Mouse (Mus musculus) heart, embryonic 11.5 days (tissue): Measurements from ENCODE around the gene Nrxn3. TPM values are rescaled to one million over a fixed set of nuclear protein-coding genes. Genes with fewer than 3 reads are reported as not detected.

Experiments used
- ATAC-seq: fragments of 200-750 bp; cut with Nextera tagmentation; replicated peaks from 2 replicates; pipeline ENCODE4 v1.8.0; 2017; ENCODE audit warnings: moderate library complexity; ENCODE audit not compliant: insufficient number of reproducible peaks, low FRiP score, low TSS enrichment
- H3K27ac ChIP-seq: fragments of 300-500 bp; sonication (generic); 2 replicates; pipeline ENCODE4 v1.5.1; 2014; ENCODE audit warnings: mild to moderate bottlenecking, low read depth, low read length
- H3K27me3 ChIP-seq: fragments of 300-500 bp; sonication (generic); 2 replicates; pipeline ENCODE4 v1.6.1; 2014; ENCODE audit warnings: mild to moderate bottlenecking, low read length, mixed read lengths; ENCODE audit not compliant: control insufficient read depth, insufficient read depth
- H3K36me3 ChIP-seq: fragments of 300-500 bp; sonication (generic); 2 replicates; pipeline ENCODE4 v1.6.1; 2014; ENCODE audit warnings: mild to moderate bottlenecking, low read length, moderate library complexity, mixed read lengths; ENCODE audit not compliant: control insufficient read depth, insufficient read depth
- H3K4me1 ChIP-seq: fragments of 300-500 bp; sonication (generic); 2 replicates; pipeline ENCODE4 v1.6.1; 2014; ENCODE audit warnings: low read length; ENCODE audit not compliant: control insufficient read depth, insufficient read depth
- H3K4me2 ChIP-seq: fragments of 300-500 bp; sonication (generic); 2 replicates; pipeline ENCODE4 v1.6.1; 2014; ENCODE audit warnings: mild to moderate bottlenecking, moderate library complexity
- H3K4me3 ChIP-seq: fragments of 300-500 bp; sonication (generic); 2 replicates; pipeline ENCODE4 v1.5.1; 2014; ENCODE audit warnings: low read depth, low read length
- H3K9ac ChIP-seq: fragments of 300-500 bp; sonication (generic); 2 replicates; pipeline ENCODE4 v1.6.1; 2014; ENCODE audit warnings: mild to moderate bottlenecking, low read depth, low read length, moderate library complexity
- H3K9me3 ChIP-seq: fragments of 300-500 bp; sonication (generic); replicated peaks from 2 replicates; pipeline ENCODE4 v1.6.1; 2016; ENCODE audit warnings: low read length; ENCODE audit not compliant: control insufficient read depth
- WGBS: fragments of 180-500 bp; shearing (Covaris S2); extraction: QIAGEN DNeasy Blood & Tissue Kit; methylation state at CpG from one replicate; pipeline ENCODE4 v1.1.7; 2014; ENCODE audit not compliant: insufficient replicate concordance; 5-methylcytosine and 5-hydroxymethylcytosine counted together
- polyA plus RNA-seq: library from polyadenylated mRNA; unstranded; fragments of >200 nt; fragmentation: Nextera tagmentation; extraction: Ambion mirVana; gene quantifications from 2 replicates; pipeline ENCODE4 v1.2.1, GENCODE M21; 2014

Nrxn3 gene
- polyA plus RNA-seq, 1 experiment from 2014 or later: 4.5 TPM

GRCm38 (mm10) chr12:89290736-89291574 lies 568.3 kb downstream of the Nrxn3 start:
- ATAC-seq: no peak
- Histone ChIP-seq H3K4me1 (no peaks in the 10 kb centered on the region), H3K9me3 (no peaks in the 10 kb centered on the region), H3K4me3 (no peak overlapping the region), H3K27me3 (no peaks in the 10 kb centered on the region), H3K4me2 (no peak overlapping the region), H3K36me3 (no peaks in the 10 kb centered on the region), H3K27ac (no peak overlapping the region), H3K9ac (no peak overlapping the region)
- 57% methylated on average over 4 of the region's 4 CpGs for WGBS

- no peak overlapping the region for H3K4me2 ChIP-seq
Measured at GRCm38 (mm10) chr12:89302011-89302410, 579.3 kb downstream of the Nrxn3 start.

GRCm38 (mm10) chr12:89310200-89310599 lies 587.5 kb downstream of the Nrxn3 start:
- H3K4me3 ChIP-seq: no peak overlapping the region
- H3K4me1 ChIP-seq: no peaks in the 10 kb centered on the region
- no peak overlapping the region for H3K9ac ChIP-seq
- WGBS: 97% methylated on average over 1 of the region's 1 CpGs
- H3K36me3 ChIP-seq: no peaks in the 10 kb centered on the region
- H3K4me2 ChIP-seq: no peak overlapping the region
- ATAC-seq: no peak
- no peaks in the 10 kb centered on the region for H3K9me3 ChIP-seq
- no peak overlapping the region for H3K27ac ChIP-seq
- H3K27me3 ChIP-seq: no peaks in the 10 kb centered on the region

More at GRCm38 (mm10) chr12:89302011-89302410, 579.3 kb downstream of the Nrxn3 start:
- no peak overlapping the region for H3K27ac ChIP-seq
- H3K27me3 ChIP-seq: no peaks in the 10 kb centered on the region
- no peak overlapping the region for H3K9ac ChIP-seq
- no peak for ATAC-seq
- no peaks in the 10 kb centered on the region for H3K4me1 ChIP-seq
- 45% methylated on average over 4 of the region's 4 CpGs for WGBS
- H3K36me3 ChIP-seq: no peaks in the 10 kb centered on the region
- no peak overlapping the region for H3K4me3 ChIP-seq
- H3K9me3 ChIP-seq: no peaks in the 10 kb centered on the region

DNA sequence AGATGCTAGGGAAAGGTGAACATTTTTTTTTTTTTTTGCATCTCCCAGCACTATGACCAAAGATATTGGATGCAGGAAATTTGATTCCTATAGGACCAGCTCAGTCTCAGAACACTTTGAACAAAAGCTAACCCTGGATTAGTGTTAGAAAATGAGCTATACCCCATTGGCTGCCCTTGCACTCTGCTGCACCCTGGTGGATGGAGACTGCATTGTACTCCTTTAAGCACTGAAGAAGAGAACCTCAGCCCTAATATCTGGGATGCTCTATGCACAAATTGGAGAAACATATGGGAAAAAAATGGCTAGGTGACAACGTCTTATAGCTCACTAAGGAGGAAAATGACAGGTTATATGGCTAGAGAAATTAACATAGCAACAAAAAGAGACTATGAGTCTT lies 589.9 kb downstream of the Nrxn3 start:
- no peaks in the 10 kb centered on the region for H3K27me3 ChIP-seq
- ATAC-seq: no peak
- H3K4me1 ChIP-seq: no peaks in the 10 kb centered on the region
- H3K9ac ChIP-seq: no peak overlapping the region
- H3K27ac ChIP-seq: no peak overlapping the region
- H3K36me3 ChIP-seq: no peaks in the 10 kb centered on the region
- no peak overlapping the region for H3K4me3 ChIP-seq
- H3K9me3 ChIP-seq: no peaks in the 10 kb centered on the region
- H3K4me2 ChIP-seq: no peak overlapping the region
- 41% methylated on average over 1 of the region's 1 CpGs for WGBS

DNA sequence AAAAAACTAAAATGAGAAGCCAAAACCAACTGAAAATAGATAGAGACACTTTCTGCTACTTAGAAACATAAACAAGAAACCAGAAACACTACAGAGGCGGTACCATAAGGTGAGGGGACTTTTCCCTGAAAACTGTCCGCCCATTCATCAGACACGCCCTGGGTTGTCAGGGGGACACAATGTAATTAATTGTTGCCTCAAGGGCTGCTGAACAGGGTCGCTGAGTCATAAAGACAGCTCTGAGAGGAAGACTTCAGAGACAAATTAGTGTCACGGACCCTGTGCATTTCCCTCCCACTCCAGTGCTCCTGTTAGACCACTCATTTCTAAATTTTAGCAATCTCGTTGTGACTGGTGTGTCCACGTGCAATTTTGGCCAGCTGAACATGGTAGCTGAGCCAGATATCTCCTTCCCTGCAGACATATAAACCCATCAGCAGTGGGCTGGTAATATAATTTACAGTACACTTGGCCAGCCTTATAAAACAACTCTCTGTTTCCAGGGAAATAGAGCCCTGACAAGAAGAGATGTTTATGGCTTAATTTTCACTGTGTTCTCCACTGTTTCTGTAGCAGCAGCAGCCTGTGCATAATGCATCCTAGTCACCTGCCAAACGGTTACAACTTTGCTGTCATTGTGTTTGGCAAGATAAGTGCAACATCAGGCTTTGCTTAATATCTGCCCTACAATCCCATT lies 603.3 kb downstream of the Nrxn3 start:
- Histone ChIP-seq H3K27ac (no peak overlapping the region), H3K4me2 (no peak overlapping the region), H3K9ac (no peak overlapping the region), H3K36me3 (no peaks in the 10 kb centered on the region), H3K27me3 (no peaks in the 10 kb centered on the region), H3K4me3 (no peak overlapping the region), H3K4me1 (no peaks in the 10 kb centered on the region), H3K9me3 (no peaks in the 10 kb centered on the region)
- ATAC-seq: no peak
- 59% methylated on average over 8 of the region's 8 CpGs for WGBS

- H3K4me1 ChIP-seq: no peaks in the 10 kb centered on the region
- WGBS: 78% methylated on average over 3 of the region's 3 CpGs
- ATAC-seq: no peak
- no peaks in the 10 kb centered on the region for H3K27me3 ChIP-seq
- H3K9ac ChIP-seq: no peak overlapping the region
- no peak overlapping the region for H3K4me3 ChIP-seq
- no peaks in the 10 kb centered on the region for H3K9me3 ChIP-seq
- no peaks in the 10 kb centered on the region for H3K36me3 ChIP-seq
- no peak overlapping the region for H3K4me2 ChIP-seq
- no peak overlapping the region for H3K27ac ChIP-seq
Measured at GRCm38 (mm10) chr12:89331474-89332263, 609.0 kb downstream of the Nrxn3 start.

DNA sequence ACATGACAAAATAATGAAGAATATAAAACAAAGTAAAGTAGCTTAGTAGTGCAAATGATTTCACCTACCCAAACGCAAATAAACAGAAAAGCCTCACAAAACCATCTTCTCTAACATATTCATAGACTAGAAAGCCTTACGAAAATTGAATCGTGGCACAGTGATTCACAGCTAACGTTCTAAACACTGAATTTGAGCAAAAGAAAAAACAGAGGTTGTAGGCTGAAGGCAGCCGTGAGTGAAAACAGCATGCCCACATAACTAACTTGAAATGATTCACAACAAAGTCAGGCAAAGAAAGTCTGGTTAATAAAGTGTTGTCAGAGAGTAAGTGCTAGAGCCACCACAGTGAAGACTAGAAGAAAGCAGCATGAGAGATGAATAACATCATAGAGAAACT lies 610.8 kb downstream of the Nrxn3 start:
- WGBS: 70% methylated on average over 5 of the region's 5 CpGs

GRCm38 (mm10) chr12:89364850-89365249 lies 642.2 kb downstream of the Nrxn3 start:
- H3K4me1 ChIP-seq: no peaks in the 10 kb centered on the region
- H3K27me3 ChIP-seq: no peaks in the 10 kb centered on the region
- H3K4me3 ChIP-seq: no peak overlapping the region
- H3K9me3 ChIP-seq: no peaks in the 10 kb centered on the region
- no peak for ATAC-seq
- 53% methylated on average over 4 of the region's 4 CpGs for WGBS
- no peaks in the 10 kb centered on the region for H3K36me3 ChIP-seq
- H3K4me2 ChIP-seq: no peak overlapping the region
- H3K27ac ChIP-seq: no peak overlapping the region
- H3K9ac ChIP-seq: no peak overlapping the region

More for the DNA sequence above, 610.8 kb downstream of the Nrxn3 start:
- no peaks in the 10 kb centered on the region for H3K36me3 ChIP-seq
- H3K4me1 ChIP-seq: no peaks in the 10 kb centered on the region
- H3K9me3 ChIP-seq: no peaks in the 10 kb centered on the region
- ATAC-seq: no peak
- H3K9ac ChIP-seq: no peak overlapping the region
- H3K27me3 ChIP-seq: no peaks in the 10 kb centered on the region
- no peak overlapping the region for H3K4me2 ChIP-seq
- no peak overlapping the region for H3K27ac ChIP-seq
- no peak overlapping the region for H3K4me3 ChIP-seq
